Mouse (Mus musculus) cortical plate, adult 2 months (tissue): ENCODE measurements at regions not wholly inside any gene's neighbourhood (a gene's known extent, or its start where the extent isn't known, plus 50 kb on each side); places are given as distances from the start of the nearest gene placed in this dataset.

ENCODE experiments used
- CTCF ChIP-seq: fragments of 200-500 bp; IDR thresholded peaks from 2 replicates; pipeline ENCODE4 v1.5.1; 2011; ENCODE audit warnings: mild to moderate bottlenecking, control low read depth, low read length; ENCODE audit not compliant: insufficient read depth; ENCODE audit errors: extremely low read depth
- POLR2A ChIP-seq: fragments of 200-500 bp; IDR thresholded peaks from 2 replicates; pipeline ENCODE4 v1.6.1; 2011; ENCODE audit warnings: mild to moderate bottlenecking, low read length, control low read depth; ENCODE audit not compliant: insufficient read depth; ENCODE audit errors: extremely low read depth

DNA sequence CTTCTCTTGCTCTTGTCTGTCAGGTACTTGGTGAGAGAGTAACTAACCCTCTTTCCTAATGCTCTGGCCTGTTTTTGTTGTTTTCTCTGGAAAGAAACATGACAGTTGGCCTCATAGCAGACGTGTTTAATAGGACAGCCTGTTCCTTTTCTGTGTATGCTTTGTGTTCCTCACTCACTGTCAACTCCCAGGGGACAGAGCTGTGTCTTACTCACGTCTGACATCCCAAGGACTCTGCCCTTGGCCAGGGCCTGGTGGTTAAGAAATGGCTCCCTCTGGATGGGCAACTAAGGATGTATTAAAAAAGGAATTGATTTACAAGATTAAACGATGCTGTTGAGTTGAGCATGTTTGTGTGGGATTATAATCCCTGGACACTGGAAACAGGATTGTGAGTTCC lies 164.1 kb downstream of the Cbln1 start:
- TF ChIP-seq CTCF, result no peak
- TF ChIP-seq POLR2A, result no peak
